Mouse (Mus musculus): ENCODE results near the gene Cd63. TPM values are rescaled to one million over a fixed set of nuclear protein-coding genes. Genes with fewer than 3 reads are reported as not detected.

The Cd63 gene
- total RNA-seq (2022) = 100 to 1,000 TPM; 136 to 170 (median 151) TPM

DNA sequence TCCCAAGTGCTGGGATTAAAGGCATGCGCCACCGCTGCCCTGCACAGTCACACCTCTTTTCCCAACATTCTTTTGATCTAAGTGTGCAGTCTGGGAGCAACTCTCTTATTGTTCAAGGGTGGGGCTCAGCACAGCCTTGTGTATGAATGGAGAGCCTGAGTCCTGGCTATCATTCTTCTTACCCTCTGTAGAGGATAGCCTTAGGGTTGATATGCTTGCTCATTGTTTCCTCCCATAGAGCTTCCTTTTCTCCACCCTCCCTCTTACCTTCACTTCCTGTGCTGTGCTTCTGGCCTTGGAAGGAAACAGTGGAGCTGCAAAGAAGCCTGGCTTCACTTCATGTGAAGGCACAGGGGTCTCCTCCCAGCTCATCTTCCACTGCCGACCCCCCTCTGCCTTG, at the start of gene Cd63:
Gene Cd63, plus strand, starts transcription at position 292 of the 400 bp plus-strand sequence.
- no peak for DNase-seq (ENCODE audit: low spot score in 2 of 2)

DNA sequence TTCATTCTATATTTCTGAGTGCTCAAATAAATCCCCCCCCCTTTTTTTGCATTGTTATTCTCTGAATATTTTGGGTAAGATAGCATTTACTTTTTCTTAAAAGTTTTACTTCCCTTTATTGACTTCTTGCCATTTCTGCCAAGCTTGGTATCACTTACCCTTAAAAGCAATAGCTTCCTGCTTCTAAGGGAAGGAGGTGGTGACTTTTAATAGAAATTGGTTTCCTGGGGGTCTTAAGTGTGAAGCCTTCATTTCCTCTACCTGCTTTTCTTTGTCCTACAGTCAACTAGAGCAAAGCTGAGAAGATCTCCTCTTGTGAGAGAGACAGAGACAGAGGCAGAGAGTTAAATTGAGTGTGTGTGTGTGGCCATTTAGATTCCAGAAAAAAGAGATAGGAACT, 39.6 kb upstream of the Cd63 start:
- no peak for DNase-seq (ENCODE audit: low spot score in 2 of 2)

DNA sequence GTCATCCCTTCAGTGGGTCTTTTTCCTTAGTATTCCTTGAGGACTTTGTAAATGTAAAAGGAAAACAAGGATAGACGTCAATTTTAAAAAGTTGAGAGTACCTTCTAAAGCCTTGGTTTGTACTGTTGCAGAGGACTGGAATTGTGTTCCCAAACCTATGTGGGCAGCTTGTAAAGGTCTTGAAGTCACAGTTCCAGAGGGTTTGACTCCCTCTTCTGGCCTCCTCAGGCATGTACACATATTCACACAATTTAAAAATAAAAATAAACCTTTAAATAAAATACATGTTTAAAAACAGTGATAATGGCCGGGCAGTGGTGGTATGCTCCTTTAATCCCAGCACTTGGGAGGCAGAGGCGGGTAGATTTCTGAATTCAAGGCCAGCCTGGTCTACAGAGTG, 34.7 kb upstream of the Cd63 start:
- DNase-seq (ENCODE audit: low spot score in 2 of 2) = no peak

DNA sequence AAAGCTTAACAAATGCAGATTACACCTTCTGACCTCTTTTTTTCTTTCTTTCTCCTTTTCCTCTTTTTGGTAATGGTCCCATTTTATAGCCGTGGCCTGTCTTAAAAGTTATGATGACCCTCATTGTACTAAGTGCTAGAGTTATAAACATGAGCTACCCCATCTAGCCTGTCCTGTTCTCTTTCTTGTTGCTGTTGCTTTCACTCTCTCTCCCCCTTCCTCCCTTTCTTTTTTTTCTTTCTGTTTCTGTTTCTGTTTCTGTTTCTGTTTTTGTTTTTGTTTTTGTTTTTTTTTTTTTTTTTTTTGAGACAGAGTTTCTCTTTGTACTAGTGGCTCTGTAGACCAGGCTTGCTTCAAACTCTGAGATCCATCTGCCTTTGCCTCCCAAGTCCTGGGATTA, 34.3 kb upstream of the Cd63 start:
- DNase-seq (ENCODE audit: low spot score in 2 of 2) = no peak

DNA sequence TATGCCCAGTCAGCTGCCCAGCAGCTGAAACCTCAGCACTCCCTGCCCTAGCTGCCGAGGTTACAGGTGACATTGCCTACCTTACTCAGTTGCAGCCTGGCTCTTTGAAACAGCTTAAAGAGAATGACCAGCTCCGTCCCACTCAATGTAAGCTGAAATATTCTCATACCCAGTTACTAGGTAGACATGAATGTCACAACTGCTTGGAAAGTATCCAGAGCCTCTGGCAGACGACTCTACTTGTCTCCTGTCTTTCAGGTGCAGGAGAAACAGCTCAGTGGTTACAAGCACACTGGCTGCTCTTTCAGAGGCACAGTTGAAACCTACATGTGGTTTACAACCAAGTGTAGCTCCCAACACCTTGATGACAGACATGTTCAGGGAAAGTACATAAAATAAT, 30.4 kb upstream of the Cd63 start:
- DNase-seq (ENCODE audit: low spot score in 2 of 2) = no peak

DNA sequence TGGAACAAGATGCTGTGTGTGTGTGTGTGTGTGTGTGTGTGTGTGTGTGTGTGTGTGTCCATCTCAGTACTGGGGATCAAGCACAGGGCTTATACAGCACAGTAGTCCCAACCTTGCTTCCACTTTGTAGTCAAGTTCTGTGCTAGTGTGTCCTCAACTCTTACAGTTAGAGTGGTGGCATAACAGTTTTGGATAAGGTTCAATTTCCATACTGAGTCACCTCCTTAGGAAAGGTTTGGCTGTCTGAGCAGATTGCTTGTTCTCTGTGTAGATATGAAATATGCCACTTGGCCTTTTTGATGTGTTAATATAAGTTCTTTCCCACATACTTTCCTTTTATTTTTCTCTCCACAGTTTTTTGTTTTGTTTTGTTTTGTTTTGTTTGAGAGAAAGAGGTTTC, 22.5 kb upstream of the Cd63 start:
- DNase-seq (ENCODE audit: low spot score in 2 of 2) = no peak

DNA sequence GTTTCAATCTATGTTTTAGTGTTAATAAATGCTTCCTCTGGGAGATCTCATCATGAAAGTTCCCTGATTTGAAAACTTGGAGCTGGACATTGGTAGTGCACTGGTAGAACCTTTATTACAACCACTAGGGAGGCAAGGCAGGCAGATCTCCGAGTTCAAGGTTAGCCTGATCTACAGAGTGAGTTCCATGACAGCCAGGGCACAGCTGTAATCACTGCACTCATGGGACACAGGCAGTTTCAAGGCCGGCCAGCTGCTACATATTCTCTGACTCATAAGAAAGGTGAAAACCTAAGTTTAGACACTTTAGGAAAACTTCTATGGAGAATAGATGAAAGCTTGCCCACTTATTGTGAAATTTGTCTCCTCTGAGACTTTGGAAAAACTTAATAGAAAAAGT, 22.0 kb upstream of the Cd63 start:
- DNase-seq (ENCODE audit: low spot score in 2 of 2) = no peak

DNA sequence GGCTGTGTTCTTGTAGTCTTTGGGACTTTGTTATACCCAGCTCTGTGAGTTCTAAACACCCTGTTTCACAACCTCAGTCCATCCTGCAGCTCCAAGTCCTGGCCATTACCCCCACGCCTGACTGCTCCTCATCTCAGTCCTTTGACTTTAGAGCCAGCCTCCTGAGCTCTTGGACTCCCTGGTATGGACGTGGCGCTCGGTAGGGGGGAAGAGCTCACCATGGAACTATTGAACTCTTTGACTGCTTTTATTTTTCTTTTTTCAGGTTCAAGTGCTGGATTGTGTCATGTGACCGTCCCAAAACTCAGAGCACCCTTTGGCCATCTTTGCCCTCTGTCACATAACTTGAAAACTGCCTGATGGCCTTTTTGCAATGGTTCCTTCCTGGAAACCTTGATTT, 18.7 kb upstream of the Cd63 start:
- no peak for DNase-seq (ENCODE audit: low spot score in 2 of 2)

DNA sequence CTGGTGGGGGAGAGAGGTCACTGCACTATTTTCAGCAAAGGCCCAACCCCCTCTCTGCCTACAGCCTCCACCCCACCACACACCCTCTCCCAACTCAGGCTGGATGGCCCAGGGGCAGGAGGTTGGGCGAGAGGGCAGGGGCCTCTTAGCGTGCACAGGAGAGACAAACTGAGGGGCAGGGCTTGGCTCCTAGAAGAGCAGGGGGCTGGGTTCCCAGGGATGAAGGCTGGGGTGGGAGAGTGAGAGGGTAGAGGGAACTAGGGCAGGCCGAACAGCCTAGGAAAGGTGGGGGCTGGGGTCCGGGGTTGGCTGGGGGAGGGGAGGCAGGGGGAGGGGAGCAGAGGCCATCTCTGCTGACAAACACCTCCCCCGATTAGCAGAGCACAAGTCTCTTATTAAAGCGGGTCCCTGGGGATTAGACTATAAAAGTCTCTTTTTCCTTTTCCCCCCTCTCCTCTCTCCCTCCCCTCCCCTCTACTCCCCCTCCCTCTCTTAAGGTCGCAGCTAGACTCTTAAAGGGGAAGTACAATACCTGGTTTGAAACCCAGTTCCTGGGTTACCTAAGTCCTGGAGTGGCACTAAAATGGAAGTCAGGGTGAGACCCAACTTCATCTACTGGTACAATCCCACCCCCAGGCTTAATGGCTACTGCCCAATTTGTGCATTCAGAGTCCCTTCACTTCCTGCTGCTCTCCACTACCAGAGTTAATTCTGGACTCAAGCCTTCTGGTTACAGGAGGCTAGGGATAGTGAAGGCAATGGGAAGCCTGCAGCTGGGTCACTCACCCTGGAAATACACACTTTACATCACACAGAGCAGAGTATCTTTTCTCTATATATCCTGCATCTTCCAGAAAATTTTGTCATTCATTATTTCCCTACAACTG, 11.6 kb upstream of the Cd63 start:
- no peak for DNase-seq (ENCODE audit: low spot score in 2 of 2)

DNA sequence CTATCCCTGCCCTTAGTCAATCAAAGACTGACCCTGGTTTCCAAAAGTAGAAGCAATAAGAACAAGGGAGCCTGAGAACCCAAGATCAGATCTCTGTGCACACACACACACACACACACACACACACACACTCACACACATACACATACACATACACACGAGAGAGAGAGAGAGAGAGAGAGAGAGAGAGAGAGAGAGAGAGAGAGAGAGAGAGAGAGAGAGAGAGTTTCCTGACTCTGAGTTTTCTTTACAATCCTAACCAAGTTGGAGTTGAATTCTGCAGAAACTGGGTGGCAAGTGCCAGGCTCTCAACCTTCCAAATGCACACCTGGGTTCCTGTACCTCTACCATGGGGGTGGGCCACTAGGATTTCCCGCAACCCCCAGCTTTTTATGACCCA, 10.9 kb upstream of the Cd63 start:
- no peak for DNase-seq (ENCODE audit: low spot score in 2 of 2)

DNA sequence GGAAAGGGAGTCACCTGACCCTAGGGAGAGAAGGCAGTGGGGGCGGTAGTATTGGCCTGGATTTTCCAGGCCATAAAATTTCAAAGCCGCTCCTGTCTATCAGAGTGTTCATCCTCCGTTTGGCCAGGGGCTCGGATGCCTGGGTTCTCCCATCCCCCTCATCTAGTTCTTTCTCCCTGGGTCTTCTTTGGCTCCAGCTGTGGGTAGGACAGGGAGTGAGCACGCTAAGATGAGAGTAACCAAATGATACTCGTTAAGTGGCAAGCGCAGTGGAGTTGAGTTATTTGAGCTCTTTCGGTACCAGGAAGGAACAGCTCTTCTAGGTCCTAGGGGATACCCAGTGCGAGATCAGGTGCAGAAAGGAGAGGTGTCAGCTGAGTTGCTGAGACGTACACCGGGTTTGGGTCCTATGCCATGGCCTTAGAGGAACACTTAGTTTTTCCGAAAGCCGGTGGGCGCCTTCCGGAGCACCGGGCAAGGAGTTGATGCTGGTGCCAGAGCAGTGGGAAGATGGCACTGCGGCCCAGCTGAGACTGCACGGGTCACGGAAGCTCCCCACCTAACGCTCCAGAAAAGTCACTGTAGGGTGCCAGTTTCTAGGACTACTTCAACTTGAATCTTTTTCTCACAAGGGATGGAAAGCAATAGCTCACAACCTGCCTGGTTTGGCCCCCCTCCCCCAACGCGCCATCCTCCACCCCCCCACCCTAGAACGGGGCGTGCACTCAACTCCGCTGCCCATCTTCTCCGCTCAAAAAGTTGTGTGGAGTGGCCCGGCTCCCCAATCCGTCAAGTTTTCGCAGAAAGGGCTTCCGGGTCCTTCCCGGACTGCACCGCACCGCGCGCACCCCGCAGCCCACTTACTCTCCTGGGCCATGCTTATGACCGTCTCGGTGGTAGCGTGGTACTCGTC, 10.2 kb upstream of the Cd63 start:
- DNase-seq (ENCODE audit: low spot score in 2 of 2) = no peak

DNA sequence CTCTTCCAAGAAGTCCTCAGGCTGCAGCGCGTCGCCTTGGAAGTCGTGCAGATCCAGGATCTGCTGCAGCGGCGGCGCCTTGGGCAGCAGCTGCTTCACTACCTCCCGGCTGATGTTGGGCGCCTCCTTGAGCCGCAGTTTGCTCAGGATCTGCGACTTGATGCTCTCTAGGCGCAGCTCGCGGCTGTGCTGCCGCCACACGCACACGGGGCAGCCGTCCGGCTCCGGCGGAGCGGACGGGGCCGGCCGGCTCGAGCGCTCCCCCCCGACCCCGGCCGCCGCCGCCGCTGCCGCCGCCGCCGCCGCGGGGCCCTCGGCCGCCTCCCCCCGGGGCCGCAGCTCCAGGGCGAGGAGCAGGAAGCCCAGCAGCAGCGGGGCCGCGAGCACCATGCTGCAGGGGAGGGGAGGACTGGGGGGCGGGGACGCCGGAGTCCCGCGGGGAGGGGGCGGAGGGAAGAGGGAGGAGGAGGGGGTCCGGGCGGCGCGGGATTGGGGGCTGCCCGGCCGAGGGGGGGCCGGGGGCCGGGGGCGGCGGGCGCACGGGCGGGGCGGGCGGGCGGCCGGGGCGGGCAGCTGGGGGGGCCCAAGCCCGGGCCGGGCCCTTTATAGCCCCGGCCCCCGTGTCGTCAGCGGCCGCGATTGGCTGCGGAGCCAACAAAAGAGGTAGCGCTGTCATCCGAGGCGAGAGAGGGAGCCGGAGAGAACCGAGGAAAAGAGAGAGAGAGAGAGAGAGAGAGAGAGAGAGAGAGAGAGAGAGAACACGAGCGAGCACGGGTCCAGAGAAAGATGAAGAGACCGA, 9.3 kb upstream of the Cd63 start, which contains the start of gene Gdf11:
Gene Gdf11, minus strand, starts transcription at position 423 of the 799 bp plus-strand sequence.
- DNase-seq (ENCODE audit: low spot score in 2 of 2) = no peak

DNA sequence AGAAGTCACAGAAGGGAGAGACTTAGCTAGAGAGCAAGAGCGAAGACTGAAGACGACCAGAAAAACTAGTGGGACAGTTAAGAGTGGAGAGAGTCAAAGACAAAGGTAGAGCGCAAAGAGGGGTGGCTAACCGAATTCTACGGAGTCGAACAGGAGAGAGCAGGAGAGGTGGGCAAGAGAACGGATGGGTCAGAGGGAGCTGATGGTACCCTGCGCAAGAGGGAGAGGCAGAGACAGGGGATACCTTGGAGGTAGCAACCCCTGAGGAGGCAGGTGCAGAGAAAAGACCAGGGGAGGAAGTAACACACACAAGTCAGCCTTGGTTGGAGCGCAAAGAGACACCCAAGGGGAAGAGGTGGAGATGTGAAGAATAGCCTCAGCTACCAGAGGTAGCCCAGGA, 8.5 kb upstream of the Cd63 start:
- no peak for DNase-seq (ENCODE audit: low spot score in 2 of 2)

DNA sequence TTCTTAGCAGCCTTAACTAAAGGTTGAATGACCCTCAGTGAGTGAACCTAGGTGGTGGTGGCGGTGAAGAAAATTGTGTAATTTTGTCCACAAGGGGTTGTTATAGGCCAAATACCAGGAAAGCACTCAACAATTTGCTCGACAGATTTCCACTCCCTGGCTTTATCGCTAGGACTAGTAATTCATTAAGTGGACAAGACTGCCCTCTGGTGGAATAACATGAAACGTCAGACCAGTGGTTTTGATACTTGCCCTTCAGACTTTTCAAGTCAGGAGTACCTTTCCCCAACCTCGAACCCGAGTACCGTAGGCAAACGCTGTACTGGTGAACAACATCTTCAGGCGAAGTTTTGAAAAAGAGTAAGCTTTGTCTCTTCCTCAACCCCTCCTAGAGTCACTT, 5.4 kb upstream of the Cd63 start:
- peak in 1 of 2 experiments; percentile 48 for DNase-seq (ENCODE audit: low spot score in 2 of 2)

DNA sequence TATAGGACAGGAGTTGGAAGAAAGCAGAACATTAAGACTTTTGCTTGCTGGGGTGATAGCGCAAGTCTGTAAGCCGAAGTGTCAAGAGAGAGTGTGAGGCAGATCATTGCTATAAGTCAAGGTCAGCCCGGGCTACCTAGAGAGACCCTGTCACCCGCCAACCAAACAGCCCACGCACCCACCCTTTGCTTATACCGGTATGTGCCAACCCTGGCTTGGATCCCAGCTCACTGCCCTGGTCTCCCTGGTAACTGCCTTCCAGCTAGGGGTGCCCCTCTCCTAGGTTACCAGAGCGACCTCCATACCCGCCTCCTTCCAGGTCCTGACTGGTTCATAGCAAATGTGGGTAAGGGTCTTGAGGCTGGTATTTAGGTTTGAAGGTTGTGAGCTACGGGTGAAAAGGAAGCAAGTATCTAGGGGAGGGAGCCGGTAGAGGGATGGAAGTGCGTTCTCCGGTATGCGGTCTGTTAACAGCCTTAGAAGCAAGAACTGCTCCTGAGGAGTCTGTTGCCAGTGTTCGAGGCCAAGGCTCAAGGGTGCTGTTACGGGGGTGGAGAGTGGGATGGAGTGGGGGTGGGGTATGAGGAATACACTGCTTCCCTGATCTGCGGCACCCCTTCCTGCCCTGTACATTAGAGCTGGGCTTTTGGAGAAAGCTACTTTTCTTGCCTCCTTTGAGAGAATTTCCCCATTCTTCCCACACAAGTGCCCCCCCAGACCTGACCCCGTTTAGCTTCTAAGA, 4.7 kb upstream of the Cd63 start:
- no peak for DNase-seq (ENCODE audit: low spot score in 2 of 2)

DNA sequence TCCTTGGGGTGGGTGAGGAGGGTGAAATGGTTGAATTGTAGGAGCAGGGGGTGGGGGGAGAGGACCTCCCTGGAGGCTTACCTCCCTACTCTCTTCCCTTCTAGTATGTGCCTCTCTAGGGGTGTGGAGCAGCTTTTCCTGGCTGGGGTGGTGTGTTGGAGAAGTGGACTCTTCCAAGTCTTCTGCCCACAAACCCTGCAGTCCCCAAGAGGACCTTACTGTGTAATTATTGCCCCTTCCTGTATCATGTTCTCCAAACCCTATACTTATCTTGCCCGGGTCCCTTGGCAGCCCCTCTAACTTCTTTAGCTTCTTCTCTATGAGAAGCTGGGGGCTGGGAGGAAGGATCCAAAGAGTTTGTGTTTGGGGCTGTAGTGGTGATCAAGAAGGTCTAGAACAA, 4.0 kb upstream of the Cd63 start:
- no peak for DNase-seq (ENCODE audit: low spot score in 2 of 2)

DNA sequence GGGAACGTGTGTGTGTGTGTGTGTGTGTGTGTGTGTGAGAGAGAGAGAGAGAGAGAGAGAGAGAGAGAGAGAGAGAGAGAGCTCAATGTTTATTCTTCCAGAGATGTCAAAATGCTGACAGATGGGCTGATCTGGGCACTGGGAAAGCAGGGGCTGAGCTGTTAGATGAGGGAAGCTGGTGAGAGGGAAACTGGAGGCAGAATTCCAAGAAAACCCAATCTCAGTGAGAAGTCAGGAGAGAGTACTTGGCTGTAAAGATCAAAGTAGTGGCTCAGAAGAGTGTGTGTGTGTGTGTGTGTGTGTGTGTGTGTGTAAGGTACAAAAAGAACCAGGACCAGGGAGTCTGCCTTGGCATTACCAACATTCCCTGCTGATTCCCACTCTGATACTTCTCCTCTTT, 3.3 kb upstream of the Cd63 start:
- no peak for DNase-seq (ENCODE audit: low spot score in 2 of 2)

DNA sequence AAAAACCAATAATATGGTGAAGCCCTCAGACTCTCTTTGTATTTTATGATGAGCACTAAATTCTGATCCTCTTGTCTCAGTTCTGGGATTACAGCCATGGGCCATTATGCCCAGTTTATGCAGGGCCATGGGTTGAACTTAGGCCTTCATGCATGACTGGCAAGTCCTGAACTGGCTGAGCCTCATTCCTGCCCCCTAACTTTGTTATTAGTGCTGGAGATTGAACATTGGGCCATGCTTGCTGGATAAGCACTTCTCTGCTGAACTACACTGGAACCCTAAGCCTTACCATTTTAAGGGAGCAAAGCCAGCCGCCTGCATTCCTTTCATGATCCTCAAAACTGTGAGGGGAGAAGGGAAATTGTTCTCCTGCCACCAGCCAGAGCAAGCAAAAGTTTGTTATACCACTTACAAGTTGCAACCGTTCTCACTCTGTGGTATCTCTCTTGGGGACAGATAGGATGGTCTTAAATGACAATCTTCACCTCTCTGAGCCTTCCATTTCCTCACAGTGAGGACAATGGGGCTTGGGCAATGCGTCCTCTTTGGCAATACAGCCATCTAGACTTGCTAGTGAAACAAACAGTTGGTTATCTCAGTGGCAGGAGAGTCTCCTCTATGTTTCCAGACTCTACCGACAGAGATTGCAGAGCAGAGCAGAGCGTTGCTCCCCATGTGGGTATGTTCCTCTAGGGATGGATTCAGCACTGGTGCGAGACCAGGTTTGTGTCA, 864 bp upstream of the Cd63 start:
- DNase-seq (ENCODE audit: low spot score in 2 of 2) = no peak

DNA sequence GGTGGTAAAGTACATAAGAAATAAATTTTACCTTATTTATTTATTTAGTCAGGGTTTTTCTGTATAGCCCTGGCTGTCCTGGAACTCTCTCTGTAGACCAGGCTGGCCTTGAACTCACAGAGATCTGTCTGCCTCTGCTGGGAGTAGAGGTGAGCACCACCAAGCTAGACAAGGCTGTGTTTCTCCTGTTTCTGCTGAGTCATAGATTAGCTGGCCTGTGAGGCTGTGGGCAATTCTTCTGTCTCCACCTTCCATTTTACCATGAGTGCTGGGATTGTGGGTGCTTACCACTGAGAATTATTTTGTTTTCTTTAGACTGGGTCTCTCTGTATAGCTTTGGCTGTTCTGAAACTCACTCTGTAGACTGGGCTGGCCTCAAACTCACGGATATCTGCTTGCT, 620 bp downstream of the Cd63 start:
- DNase-seq (ENCODE audit: low spot score in 2 of 2) = no peak

DNA sequence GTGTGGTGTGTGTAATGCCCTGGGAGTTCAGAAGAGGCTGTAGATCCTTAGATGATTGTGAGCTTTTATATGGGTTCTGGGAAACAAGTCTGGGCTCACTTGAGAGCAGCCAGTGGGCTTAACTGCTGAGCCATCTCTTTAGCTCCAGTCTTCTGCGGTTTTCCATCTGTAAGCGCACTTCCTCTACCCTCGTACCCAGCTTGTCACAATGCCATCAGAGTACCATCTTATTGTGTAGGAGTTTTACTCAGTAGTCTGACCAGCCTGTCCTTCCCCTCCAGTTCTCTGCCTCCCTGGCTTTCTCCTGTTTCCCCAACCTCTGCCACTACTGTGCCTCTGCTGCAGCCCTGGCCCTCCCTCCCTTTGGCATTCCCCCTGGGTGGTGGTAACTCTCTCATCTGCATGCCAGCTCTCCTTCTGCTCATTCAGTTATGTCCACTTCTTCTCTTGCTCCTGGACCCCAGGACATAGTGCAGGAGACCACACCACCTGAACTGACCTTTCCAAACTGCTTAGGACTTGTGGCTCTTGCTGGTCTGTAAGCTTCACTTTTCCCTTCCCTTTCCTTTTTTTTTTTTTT, 1.7 kb downstream of the Cd63 start:
- no peak for DNase-seq (ENCODE audit: low spot score in 2 of 2)
